Mouse (Mus musculus): ENCODE measurements around the gene Rc3h2. TPM values are rescaled to one million over a fixed set of nuclear protein-coding genes. Genes with fewer than 3 reads are reported as not detected.

Gene Rc3h2
- polyA plus RNA-seq, 1 experiment = 28.4 TPM

DNA sequence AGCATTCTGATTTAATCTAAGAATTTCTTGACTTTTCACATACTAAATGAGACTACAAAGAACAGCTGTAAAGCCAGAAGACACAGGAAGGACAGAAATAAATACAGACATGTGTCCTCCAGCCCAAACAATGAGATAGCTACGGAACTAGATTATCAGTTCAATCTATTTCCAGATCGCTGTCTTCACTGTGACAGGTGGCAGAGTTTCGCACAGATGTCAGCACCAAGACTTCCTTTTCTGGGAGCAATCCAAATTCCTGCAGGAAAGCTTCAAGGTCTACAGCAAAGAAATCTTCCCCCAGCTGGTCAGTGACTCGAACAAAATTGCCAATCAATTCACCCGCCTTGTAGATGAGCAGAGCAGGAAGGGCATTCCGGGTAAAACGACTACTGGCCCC, 71.0 kb downstream of the Rc3h2 start:
- no peak for TF ChIP-seq POLR2A (IDR thresholded peaks at IDR 0.05; ENCODE audit: borderline replicate concordance, low read depth, low read length)
- no peak overlapping the region for H3K27ac ChIP-seq (ENCODE audit: insufficient read depth, low read depth, low read length)
- no peaks in the 10 kb centered on the region for H3K4me1 ChIP-seq (ENCODE audit: control insufficient read depth, insufficient read depth, low read length)
- H3K4me3 ChIP-seq (ENCODE audit: insufficient read depth, low read length) = no peak overlapping the region

DNA sequence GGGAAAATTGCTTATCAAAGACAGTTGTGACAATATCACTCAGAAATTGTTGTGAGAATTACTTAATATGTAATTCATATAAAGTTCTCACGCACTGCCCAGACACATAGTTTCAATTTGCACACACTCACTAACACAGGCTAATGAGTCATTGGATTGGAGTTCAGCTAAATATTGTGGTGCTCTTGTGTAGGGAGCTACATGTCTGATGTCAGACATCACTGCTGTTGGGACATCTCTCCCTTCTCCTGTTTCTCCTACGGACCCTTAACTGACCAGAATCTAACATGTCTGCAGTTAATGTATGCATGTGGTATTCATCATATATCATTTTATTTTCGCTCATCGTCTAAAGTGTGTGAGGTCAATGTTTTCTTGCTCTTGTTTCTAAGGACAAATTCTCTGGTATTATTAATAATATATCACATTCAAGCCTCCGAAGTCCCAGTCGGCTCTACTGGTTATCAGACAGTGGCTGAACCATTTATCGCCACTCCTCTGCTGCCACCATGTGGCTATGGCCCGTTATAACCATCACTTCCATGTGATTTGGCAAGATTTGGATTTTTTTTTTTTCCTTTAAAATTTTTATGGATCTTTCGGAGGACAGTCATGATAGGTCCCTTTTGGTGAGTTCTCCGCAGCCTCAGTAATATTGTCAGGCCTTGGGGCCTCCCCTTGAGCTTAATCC, 84.1 kb downstream of the Rc3h2 start:
- H3K4me3 ChIP-seq (ENCODE audit: insufficient read depth, low read length) = no peak overlapping the region
- H3K4me1 ChIP-seq (ENCODE audit: control insufficient read depth, insufficient read depth, low read length) = peaks cover 2% of the 10 kb centered on the region; the same call in 1 of the 2 replicates
- no peak overlapping the region for H3K27ac ChIP-seq (ENCODE audit: insufficient read depth, low read depth, low read length)
- TF ChIP-seq CTCF (IDR thresholded peaks at IDR 0.05; ENCODE audit: low read depth, low read length) (peak; percentile 45), POLR2A (IDR thresholded peaks at IDR 0.05; ENCODE audit: borderline replicate concordance, low read depth, low read length) (no peak)

GRCm38 (mm10) chr2:37333321-37333720, 89.4 kb downstream of the Rc3h2 start:
- Histone ChIP-seq H3K27ac (ENCODE audit: insufficient read depth, low read depth, low read length) (peak overlapping the region; percentile 81), H3K4me1 (ENCODE audit: control insufficient read depth, insufficient read depth, low read length) (peaks cover 9% of the 10 kb centered on the region), H3K4me3 (ENCODE audit: insufficient read depth, low read length) (no peak overlapping the region)
- TF ChIP-seq CTCF (IDR thresholded peaks at IDR 0.05; ENCODE audit: low read depth, low read length) = no peak
- TF ChIP-seq POLR2A (IDR thresholded peaks at IDR 0.05; ENCODE audit: borderline replicate concordance, low read depth, low read length) = no peak

DNA sequence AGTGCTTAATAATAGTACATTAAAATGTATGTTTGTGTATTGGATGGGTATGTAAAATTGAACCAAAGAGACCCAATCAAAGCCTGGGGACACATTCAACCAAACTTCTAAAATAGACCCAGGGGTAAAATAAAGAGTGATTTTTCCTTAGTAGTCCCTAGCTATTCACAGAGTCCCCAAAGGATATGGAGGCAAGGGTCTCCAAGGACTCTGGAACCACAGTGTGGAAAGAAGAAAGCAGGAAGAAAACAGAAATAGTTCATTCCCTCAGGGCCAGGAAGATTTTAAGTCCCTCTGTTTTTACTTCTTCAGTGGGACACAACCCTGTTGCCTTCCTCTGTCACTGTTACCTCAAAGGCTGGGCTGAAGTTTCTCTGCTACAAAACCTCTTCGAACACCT, 96.5 kb downstream of the Rc3h2 start, which contains the start of gene Olfr368:
Gene Olfr368 (plus strand): TSS at position 301 of the 400 bp plus-strand sequence.
- no peak within 1 kb of the TSS for H3K4me3 ChIP-seq (ENCODE audit: insufficient read depth, low read length)
- no peaks in the 10 kb centered on the region for H3K4me1 ChIP-seq (ENCODE audit: control insufficient read depth, insufficient read depth, low read length)
- no peak for TF ChIP-seq CTCF (IDR thresholded peaks at IDR 0.05; ENCODE audit: low read depth, low read length)
- no peak for TF ChIP-seq POLR2A (IDR thresholded peaks at IDR 0.05; ENCODE audit: borderline replicate concordance, low read depth, low read length)
- no peak within 1 kb of the TSS for H3K27ac ChIP-seq (ENCODE audit: insufficient read depth, low read depth, low read length)

Other genes starting within 250 kb of the Rc3h2 start
- not detected in 2 replicates for gene Olfr365, start 234.7 kb downstream of the Rc3h2 start, polyA plus RNA-seq (2012; ENCODE audit: insufficient read depth, insufficient read length, missing spikeins)
- gene Olfr366, start 211.3 kb downstream of the Rc3h2 start, polyA plus RNA-seq (2012; ENCODE audit: insufficient read depth, insufficient read length, missing spikeins) = not detected in 2 replicates
- not detected in 2 replicates for gene Olfr368, start 96.4 kb downstream of the Rc3h2 start, polyA plus RNA-seq (2012; ENCODE audit: insufficient read depth, insufficient read length, missing spikeins)
- 47.3 and 50.3 TPM in 2 replicates for gene Pdcl, start 63.6 kb downstream of the Rc3h2 start, polyA plus RNA-seq (2012; ENCODE audit: insufficient read depth, insufficient read length, missing spikeins)
- 7.2 and 9.2 TPM in 2 replicates for gene Zbtb26, start 20.2 kb upstream of the Rc3h2 start, polyA plus RNA-seq (2012; ENCODE audit: insufficient read depth, insufficient read length, missing spikeins)
- 14.2 and 14.6 TPM in 2 replicates for gene Zbtb6, start 20.3 kb upstream of the Rc3h2 start, polyA plus RNA-seq (2012; ENCODE audit: insufficient read depth, insufficient read length, missing spikeins)
- gene Rabgap1, start 20.4 kb upstream of the Rc3h2 start, polyA plus RNA-seq (2012; ENCODE audit: insufficient read depth, insufficient read length, missing spikeins) = 34.3 and 35.0 TPM in 2 replicates
- 2.1 and 2.3 TPM in 2 replicates for gene Gpr21, start 93.4 kb upstream of the Rc3h2 start, polyA plus RNA-seq (2012; ENCODE audit: insufficient read depth, insufficient read length, missing spikeins)